Mouse (Mus musculus) spleen, adult 2 months (tissue): ENCODE results near the gene Manbal. TPM values are rescaled to one million over a fixed set of nuclear protein-coding genes. Genes with fewer than 3 reads are reported as not detected.
A peak's percentile ranks its signal among the peaks of the same experiment; 100 is the strongest.

Experiments
- DNase-seq, 2 experiments: peaks; one replicate each; pipeline versions ENCODE4 v3.0.0 to v3.0.0-alpha.2; 2012 to 2021; ENCODE audit warnings: low spot score in 2 of 2, low read depth in 1 of 2
- H3K27ac ChIP-seq: fragments of 200-500 bp; 2 replicates; pipeline ENCODE4 v1.5.1; 2012; ENCODE audit warnings: low read length, inconsistent platforms; ENCODE audit not compliant: insufficient read depth
- H3K27me3 ChIP-seq: fragments of 200-500 bp; 2 replicates; pipeline ENCODE4 v1.6.1; 2012; ENCODE audit warnings: mild to moderate bottlenecking, moderate library complexity, low read length, inconsistent platforms; ENCODE audit not compliant: control insufficient read depth, insufficient read depth
- H3K36me3 ChIP-seq: fragments of 200-500 bp; 2 replicates; pipeline ENCODE4 v1.6.1; 2012; ENCODE audit warnings: mild to moderate bottlenecking, low read length, inconsistent platforms; ENCODE audit not compliant: control insufficient read depth, insufficient read depth
- H3K4me1 ChIP-seq: fragments of 200-500 bp; 2 replicates; pipeline ENCODE4 v1.6.1; 2011; ENCODE audit warnings: inconsistent platforms; ENCODE audit not compliant: control insufficient read depth, insufficient read depth, insufficient read length
- H3K4me3 ChIP-seq: fragments of 200-500 bp; 2 replicates; pipeline ENCODE4 v1.5.1; 2011; ENCODE audit warnings: mild to moderate bottlenecking, inconsistent platforms; ENCODE audit not compliant: insufficient read depth, insufficient read length; ENCODE audit errors: extremely low read depth
- CTCF ChIP-seq: fragments of 200-500 bp; IDR thresholded peaks from 2 replicates; pipeline ENCODE4 v1.5.1; 2011; ENCODE audit warnings: mild to moderate bottlenecking, inconsistent platforms; ENCODE audit not compliant: insufficient read depth, insufficient read length, insufficient replicate concordance; ENCODE audit errors: extremely low read depth
- POLR2A ChIP-seq: fragments of 200-500 bp; IDR thresholded peaks from 2 replicates; pipeline ENCODE4 v1.6.1; 2011; ENCODE audit warnings: low read depth, low read length, inconsistent platforms
- WGBS: fragments of 180-500 bp; shearing (Covaris S2); methylation state at CpG from one replicate; pipeline ENCODE4 v1.1.7; 2018; 5-methylcytosine and 5-hydroxymethylcytosine counted together
- polyA plus RNA-seq: library from polyadenylated mRNA; depleted of rRNA; stranded (reverse); fragments of >200 nt; gene quantifications from 2 replicates; pipeline ENCODE4 v1.2.3, GENCODE M21; 2012

The Manbal gene
- polyA plus RNA-seq, 1 experiment, result 54.8 TPM

- H3K27ac ChIP-seq, result no peak overlapping the region
- peaks cover 2% of the 10 kb centered on the region for H3K4me1 ChIP-seq
- no peak overlapping the region for H3K4me3 ChIP-seq
- no peak for TF ChIP-seq POLR2A
- TF ChIP-seq CTCF, result no peak
- H3K36me3 ChIP-seq, result no peaks in the 10 kb centered on the region
- DNase-seq, result no peak
- peaks cover 11% of the 10 kb centered on the region for H3K27me3 ChIP-seq
Measured at GRCm38 (mm10) chr2:157419506-157419905, 52.1 kb downstream of the Manbal start.

DNA sequence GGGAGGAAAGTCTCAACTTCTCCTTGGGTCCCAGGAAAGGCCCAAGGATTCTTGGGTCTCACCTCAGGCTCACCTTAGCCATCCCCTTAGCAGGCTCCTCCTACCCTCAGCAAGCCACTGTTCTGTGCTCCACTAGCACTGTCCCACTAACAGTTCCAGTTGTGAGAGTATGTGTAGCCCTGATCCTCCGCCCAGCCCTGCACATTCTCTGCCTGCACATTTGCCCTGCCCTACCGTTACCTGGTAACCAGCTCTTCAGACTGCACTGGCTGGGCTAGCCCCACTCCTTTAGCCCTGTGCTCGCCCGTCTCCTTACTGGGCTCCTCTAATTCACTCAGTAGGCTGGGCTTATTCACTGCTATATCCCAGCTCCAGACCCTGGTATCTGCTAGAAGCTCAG lies 53.0 kb downstream of the Manbal start:
- Histone ChIP-seq H3K4me1 (peaks cover 2% of the 10 kb centered on the region), H3K27me3 (peaks cover 15% of the 10 kb centered on the region), H3K36me3 (no peaks in the 10 kb centered on the region), H3K4me3 (no peak overlapping the region), H3K27ac (no peak overlapping the region)
- WGBS, result 97% methylated on average over 4 of the region's 4 CpGs
- DNase-seq, result no peak
- no peak for TF ChIP-seq CTCF
- TF ChIP-seq POLR2A, result no peak

- WGBS, result 89% methylated on average over 11 of the region's 11 CpGs
- Histone ChIP-seq H3K27me3 (peaks cover 15% of the 10 kb centered on the region), H3K4me1 (peaks cover 2% of the 10 kb centered on the region), H3K27ac (no peak overlapping the region), H3K4me3 (no peak overlapping the region), H3K36me3 (no peaks in the 10 kb centered on the region)
- TF ChIP-seq CTCF (no peak), POLR2A (no peak)
- no peak for DNase-seq
Measured at GRCm38 (mm10) chr2:157422062-157422655, 54.8 kb downstream of the Manbal start.

GRCm38 (mm10) chr2:157422854-157423705 lies 55.7 kb downstream of the Manbal start:
- H3K27ac ChIP-seq, result no peak overlapping the region
- H3K36me3 ChIP-seq, result no peaks in the 10 kb centered on the region
- no peak for TF ChIP-seq CTCF
- no peak for TF ChIP-seq POLR2A
- 79% methylated on average over 11 of the region's 11 CpGs for WGBS
- H3K27me3 ChIP-seq, result peaks cover 15% of the 10 kb centered on the region
- no peak overlapping the region for H3K4me3 ChIP-seq
- peaks cover 2% of the 10 kb centered on the region for H3K4me1 ChIP-seq
- no peak for DNase-seq

GRCm38 (mm10) chr2:157423706-157424125 lies 56.3 kb downstream of the Manbal start:
- peaks cover 9% of the 10 kb centered on the region for H3K4me1 ChIP-seq
- no peak for DNase-seq
- no peaks in the 10 kb centered on the region for H3K36me3 ChIP-seq
- H3K27me3 ChIP-seq, result peaks cover 15% of the 10 kb centered on the region
- no peak for TF ChIP-seq POLR2A
- H3K4me3 ChIP-seq, result peak overlapping the region; percentile 49; the same call in 1 of the 2 replicates
- no peak overlapping the region for H3K27ac ChIP-seq
- WGBS, result 12% methylated on average over 21 of the region's 21 CpGs

- Histone ChIP-seq H3K4me1 (peaks cover 10% of the 10 kb centered on the region), H3K27me3 (peaks cover 15% of the 10 kb centered on the region), H3K36me3 (no peaks in the 10 kb centered on the region), H3K27ac (no peak overlapping the region), H3K4me3 (peak overlapping the region; percentile 29; the same call in 1 of the 2 replicates)
- DNase-seq, result no peak
- TF ChIP-seq CTCF, result no peak
- TF ChIP-seq POLR2A, result no peak
- WGBS, result 7% methylated on average over 75 of the region's 98 CpGs
Measured at GRCm38 (mm10) chr2:157424126-157424903, 56.9 kb downstream of the Manbal start.
